Comparison of ENCODE assay signal across 8 mouse cellular contexts in genomic region chr14:104467966-104468622, GRCm38 (mm10). TPM values are rescaled to one million over a fixed set of nuclear protein-coding genes. Genes with fewer than 3 reads are reported as not detected.
DNase-seq lines count a peak whose midpoint lies in the region; ATAC-seq and TF ChIP-seq lines count a peak whose summit lies in the region.

Pou4f1 (minus strand) TSS chr14:104467999.

- 0 out of 2 replicates have a peak, but pooled peaks have one; percentile 8 for TF ChIP-seq POLR2A in brain, embryonic 14.5 days (IDR thresholded peaks at IDR 0.05; ENCODE audit: borderline replicate concordance, extremely low read depth, insufficient read depth, insufficient read length, poor library complexity, severe bottlenecking)

- no peaks in the 10 kb centered on the region for H3K36me3 ChIP-seq in kidney, embryonic 16.5 days (ENCODE audit: insufficient read depth, low read length)

- H3K4me1 ChIP-seq in kidney, embryonic 16.5 days (ENCODE audit: insufficient read depth, low read length) = peaks cover 28% of the 10 kb centered on the region

- peak; percentile 83 for ATAC-seq in kidney, embryonic 16.5 days (ENCODE audit: low FRiP score, low TSS enrichment)

- no peak for TF ChIP-seq CTCF in brain, embryonic 14.5 days (IDR thresholded peaks at IDR 0.05; ENCODE audit: borderline replicate concordance, extremely low read depth, insufficient read depth, insufficient read length)

- H3K9me3 ChIP-seq in kidney, embryonic 16.5 days (ENCODE audit: low read length) = no peaks in the 10 kb centered on the region

- H3K27me3 ChIP-seq in kidney, embryonic 16.5 days (ENCODE audit: insufficient read depth, low read length) = peaks cover 97% of the 10 kb centered on the region

- H3K4me2 ChIP-seq in kidney, embryonic 16.5 days (replicated peaks; ENCODE audit: low read depth, low read length) = peak within 1 kb of the TSS; percentile 81

- peak; percentile 70 for DNase-seq in left cerebral cortex, postnatal 4 days
- DNase-seq in left cerebral cortex, adult 18-20 months (ENCODE audit: low spot score in 2 of 2) = no peak
- DNase-seq in brain, embryonic 14.5 days (ENCODE audit: low read depth) = peak; percentile 91
- DNase-seq in gastrocnemius, postnatal 25 days = peak; percentile 75
- peak; percentile 35 for DNase-seq in lung, postnatal 36 days
- peak; percentile 50 to 80 for DNase-seq in spleen, postnatal 4 days (ENCODE audit: low spot score in 2 of 2)
- DNase-seq in frontal cortex, postnatal 10 days (ENCODE audit: low spot score in 2 of 2) = no peak

- whole genome bisulfite sequencing in kidney, embryonic 16.5 days = under 1% methylated on average over 36 of the region's 62 CpGs

- intact Hi-C loops in left cerebral cortex, postnatal 4 days (cut with DNase I) = no loop called here

- peak within 1 kb of the TSS; percentile 19 for H3K9ac ChIP-seq in kidney, embryonic 16.5 days (replicated peaks; ENCODE audit: low read length)

- peak within 1 kb of the TSS; percentile 54 for H3K4me3 ChIP-seq in kidney, embryonic 16.5 days (ENCODE audit: low read length)

- no peak within 1 kb of the TSS for H3K27ac ChIP-seq in kidney, embryonic 16.5 days (ENCODE audit: low read length)

RNA-seq across cellular contexts. Expression of gene Pou4f1, which starts in this region (rescaled TPM):
- under 1 TPM in 1 of 2 experiments, not detected in 1; 0.30 TPM for total RNA-seq in left cerebral cortex, postnatal 4 days (2021)
- not detected for total RNA-seq in left cerebral cortex, adult 18-20 months (2021)
- 12.7 and 28.4 TPM in 2 replicates for polyA plus RNA-seq in brain, embryonic 14.5 days (2012; rRNA removed)
- 1 to 10 TPM; 1.1 TPM for total RNA-seq in gastrocnemius, postnatal 25 days (2021)
- 0.32 and 0.35 TPM in 2 replicates for polyA plus RNA-seq in kidney, embryonic 16.5 days (2015; fragmentation: Nextera tagmentation; extraction: Ambion mirVana)

Comparison
In these comparisons a context has a peak if more than half of its experiments do, and no peak if none do; other contexts are left out.
1. RNA of gene Pou4f1 (polyA plus RNA-seq): 12.7 to 28.4 TPM in brain, embryonic 14.5 days; 0.32 to 0.35 TPM in kidney, embryonic 16.5 days; every median in the first group is over 10 times any median in the second.
2. Peak in DNase-seq in left cerebral cortex, postnatal 4 days; RNA of the gene not detected or under 1 TPM.
3. Peak in ATAC-seq, H3K4me3 ChIP-seq, H3K9ac ChIP-seq and H3K4me2 ChIP-seq in kidney, embryonic 16.5 days; RNA of the gene not detected or under 1 TPM.
4. DNase-seq: peak in brain, embryonic 14.5 days (single experiment), gastrocnemius, postnatal 25 days (single experiment), lung, postnatal 36 days (single experiment) and spleen, postnatal 4 days (2 of 2); none in left cerebral cortex, adult 18-20 months (0 of 2) and frontal cortex, postnatal 10 days (0 of 2).